Mouse (Mus musculus) adipocyte (in vitro differentiated cells): ENCODE data around the gene Mesd.

Source experiments
- DNase-seq: peaks from one replicate; pipeline ENCODE4 v3.0.0-alpha.2; 2016; ENCODE audit warnings: low spot score

The Mesd gene

GRCm38 (mm10) chr7:83878676-83879448 lies 5.4 kb upstream of the Mesd start:
- peak; percentile 70 for DNase-seq

DNA sequence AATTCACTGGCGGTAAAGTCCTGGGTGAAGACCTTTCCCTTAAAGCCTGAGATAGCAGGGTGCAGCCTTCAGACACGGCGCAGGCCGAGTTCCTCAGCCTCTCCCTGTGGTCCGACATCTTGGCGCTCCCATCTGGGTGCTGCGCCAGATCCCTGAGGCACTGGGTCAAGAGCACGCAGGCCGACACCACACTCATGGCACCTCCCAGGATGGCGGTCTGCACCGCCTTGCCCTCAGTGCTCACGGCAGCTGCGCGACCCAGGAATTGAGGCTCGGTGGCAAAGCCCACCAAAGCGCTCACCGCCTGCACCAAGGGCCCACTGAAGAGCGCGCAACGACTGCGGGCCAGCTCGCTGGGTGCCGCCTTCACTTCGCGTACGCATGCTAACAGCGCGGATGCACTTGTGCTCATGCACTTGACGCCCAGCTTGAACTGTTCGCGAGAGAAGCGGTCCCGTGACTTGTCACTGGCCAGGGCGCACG lies 2.1 kb upstream of the Mesd start:
- DNase-seq = no peak

DNA sequence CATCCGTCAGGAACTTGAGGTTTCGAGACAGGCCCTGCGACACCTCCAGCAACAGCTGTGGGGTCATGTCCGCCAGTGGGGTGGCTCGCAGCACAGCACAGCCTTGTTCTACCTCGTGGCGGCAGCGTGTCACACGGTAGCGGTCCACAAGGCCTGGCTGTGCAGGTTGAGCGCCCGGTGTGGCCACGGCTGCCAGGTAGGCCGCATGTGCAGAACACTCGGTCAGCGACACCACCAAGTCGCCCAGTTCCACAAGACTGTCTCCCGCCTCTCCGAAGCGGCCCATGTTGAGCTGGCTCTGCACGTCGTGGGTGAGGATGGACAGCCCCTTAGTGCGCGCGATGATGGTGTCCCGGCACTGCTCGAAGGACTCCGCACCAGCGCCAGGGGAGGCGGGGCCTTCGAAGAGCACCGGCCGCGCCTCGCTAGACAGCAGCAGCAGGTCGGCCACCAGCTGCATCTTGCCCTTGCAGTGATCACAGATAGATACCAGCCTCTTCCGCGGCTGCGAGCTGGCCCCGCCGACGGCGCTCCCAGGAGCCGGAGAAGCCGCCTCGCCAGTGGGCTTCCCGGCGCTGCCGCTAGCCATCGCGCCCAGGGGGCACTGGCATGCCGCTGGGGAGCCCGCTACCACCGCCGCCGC lies 1.5 kb upstream of the Mesd start:
- DNase-seq = peak; percentile 48

- peak; percentile 64 for DNase-seq
Measured at GRCm38 (mm10) chr7:83883276-83884020, 818 bp upstream of the Mesd start.

- no peak for DNase-seq
Measured at GRCm38 (mm10) chr7:83884921-83885532, 761 bp downstream of the Mesd start.

DNA sequence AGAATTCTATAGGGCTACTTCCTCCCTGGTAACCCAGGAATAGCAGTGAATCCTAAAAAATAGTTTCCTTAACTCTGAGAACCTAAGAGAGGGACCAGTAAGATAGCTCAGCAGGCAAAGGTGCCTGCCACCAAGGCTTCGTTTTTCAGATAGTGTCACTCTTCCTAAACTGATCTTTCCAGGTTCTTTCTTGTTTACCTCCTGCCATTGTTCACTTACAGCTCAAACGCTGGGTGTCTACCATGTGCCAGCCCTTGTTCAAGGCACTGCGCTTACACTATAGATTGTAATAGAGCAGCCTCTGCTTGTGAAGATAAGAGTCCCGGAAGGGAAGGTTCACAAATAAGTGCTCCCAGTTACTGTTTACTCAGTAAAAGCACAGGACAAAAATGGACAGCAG lies 1.6 kb downstream of the Mesd start:
- DNase-seq = no peak

DNA sequence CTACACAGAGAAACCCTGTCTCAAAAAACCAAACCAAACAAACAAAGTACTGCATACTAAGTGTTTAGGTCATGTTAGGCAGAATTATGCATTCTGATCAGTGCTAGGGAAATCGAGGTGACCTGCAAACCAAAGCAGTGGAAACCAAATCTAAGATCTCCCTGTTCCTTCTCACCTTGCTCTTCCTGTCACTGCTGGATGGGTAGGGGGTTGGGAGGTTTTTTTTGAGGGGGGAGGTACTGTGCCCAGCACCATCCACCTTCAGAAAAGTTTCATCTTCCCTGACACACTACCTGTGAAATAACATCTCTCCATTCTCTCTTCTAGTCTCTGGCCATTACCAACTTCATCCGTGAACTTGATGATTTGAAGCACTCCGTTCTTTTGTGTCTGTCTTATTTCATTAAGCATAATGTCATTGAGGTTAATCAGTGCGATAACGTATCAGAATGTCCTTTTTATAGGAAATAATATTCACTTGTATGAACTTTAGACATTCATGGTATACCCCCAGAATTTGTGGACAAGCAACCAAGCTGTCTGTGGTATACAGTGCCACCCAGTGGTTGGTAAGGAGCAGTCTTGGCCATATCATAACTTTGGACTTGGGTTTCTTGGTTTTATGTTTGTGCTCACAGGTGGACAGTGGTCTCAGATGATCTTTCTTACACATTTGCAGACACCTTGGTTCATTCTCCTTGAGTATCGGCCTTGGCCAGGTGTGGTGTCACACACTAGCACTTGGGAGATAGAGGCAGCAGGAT lies 2.3 kb downstream of the Mesd start:
- DNase-seq = peak; percentile 35

DNA sequence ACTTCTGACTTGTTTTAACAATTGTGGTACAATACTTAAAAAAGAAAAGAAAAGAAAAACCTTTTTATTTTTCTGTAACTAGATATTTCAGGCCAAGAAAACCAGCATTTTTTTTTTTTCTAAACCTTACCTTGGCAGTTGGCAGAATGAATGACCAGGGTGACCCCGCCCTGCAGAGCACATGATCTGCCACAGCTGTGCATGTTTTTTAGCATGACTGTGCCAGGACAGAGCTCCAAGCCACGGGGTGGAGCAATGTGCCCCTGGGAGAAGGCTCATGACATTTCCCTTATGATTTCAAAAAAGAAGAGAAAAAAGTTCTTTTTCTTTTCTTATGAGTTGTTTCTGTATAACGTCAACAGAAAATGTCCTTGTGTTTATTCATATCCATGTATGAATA lies 5.1 kb downstream of the Mesd start:
- peak; percentile 89 for DNase-seq

DNA sequence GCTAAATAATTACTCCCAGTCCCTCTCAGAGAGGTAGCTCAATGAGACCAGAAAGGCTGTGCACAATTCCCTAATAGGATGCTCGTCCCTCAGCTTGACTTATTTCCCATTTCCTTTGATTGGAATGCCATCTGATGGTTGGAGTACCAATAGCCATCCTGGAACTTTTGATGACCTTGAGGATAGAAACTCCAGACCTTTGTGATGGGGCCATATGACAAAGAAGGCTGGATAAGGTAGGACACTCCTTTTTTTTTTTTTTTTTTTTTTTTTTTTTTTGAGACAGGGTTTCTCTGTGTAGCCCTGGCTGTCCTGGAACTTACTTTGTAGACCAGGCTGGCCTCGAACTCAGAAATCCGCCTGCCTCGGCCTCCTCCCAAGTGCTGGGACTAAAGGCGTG lies 5.7 kb downstream of the Mesd start:
- peak; percentile 39 for DNase-seq

- DNase-seq = peak; percentile 99
Measured at GRCm38 (mm10) chr7:83891433-83892332, 7.4 kb downstream of the Mesd start.

DNA sequence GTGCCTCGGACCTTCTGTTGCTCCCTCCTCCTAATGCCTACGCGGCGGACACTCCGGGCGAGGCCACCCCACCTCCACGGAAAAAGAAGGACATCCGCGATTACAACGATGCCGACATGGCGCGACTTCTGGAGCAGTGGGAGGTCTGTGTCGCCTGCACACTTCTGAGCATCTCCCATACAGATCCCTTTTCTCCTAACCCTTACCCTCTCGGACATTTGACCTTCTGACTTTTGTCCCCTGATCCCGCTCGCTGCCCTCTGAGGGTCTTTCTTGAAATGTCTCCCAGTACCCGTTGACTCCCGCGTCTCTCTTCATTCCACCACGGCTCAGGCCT lies 8.0 kb downstream of the Mesd start:
- no peak for DNase-seq

DNA sequence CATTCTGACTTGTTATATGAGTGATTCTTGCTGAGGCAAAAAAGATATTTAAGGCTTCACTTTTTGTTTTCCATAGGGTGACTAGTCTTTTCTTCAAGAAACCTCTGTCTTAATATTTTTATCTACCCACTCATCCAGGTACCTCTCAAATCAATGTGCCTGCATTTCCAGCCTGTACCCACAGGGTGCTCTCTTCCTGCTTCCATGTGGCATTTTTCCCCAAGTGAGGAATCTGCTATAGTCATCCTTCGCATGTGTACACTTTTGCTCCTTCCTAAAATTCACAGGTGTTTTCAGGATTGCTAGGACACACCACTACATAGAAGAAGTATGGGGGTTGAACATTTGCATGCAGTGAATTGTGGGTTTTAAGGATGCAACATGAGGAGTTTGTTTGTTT lies 10.1 kb downstream of the Mesd start:
- no peak for DNase-seq

DNA sequence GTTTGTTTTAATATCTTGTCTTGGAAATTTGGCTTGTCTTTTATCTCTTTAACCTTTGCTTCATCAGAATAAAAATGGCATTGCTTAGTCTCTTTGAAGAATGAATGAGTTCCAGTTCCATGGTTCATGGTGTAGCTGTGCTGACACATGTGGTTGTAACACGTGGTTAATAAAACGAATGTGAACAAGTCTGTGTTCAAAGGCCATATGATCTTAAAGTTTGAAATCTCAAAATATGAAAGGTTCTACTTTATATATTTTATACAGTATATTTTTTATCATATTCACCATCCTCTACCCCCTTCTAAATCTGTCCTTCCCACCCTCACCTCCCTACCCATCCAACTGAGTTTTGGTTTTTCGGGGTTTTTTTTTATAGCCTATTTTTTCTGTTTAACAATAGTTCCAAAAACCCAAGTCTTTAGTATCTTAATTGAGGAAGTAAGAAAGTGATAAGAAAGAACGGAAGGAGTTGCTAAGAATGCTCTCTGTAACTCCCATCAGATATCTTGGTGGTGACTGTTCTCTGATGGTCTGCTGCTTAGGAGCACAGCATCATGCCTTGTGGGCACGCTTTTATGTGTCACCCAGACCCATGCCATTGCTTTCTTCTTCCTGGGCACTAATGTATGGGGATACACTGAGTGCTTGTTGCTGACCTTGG lies 11.9 kb downstream of the Mesd start:
- no peak for DNase-seq

DNA sequence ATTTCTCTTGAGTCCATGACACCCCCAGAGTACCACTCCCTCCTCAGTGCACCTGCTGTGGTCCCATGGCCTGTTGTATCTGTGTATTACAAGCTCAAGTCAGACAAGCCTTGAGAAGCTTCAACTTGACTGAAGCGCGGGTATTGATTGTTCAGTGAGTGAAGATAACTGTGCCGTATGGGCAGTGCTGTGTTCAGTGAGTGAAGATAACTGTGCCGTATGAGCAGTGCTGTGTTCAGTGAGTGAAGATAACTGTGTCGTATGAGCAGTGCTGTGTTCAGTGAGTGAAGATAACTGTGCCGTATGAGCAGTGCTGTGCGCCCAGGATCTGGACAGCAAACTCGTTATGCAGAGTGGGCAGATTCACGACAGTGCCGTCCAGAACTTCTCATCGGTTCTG lies 14.0 kb downstream of the Mesd start:
- DNase-seq = no peak

- no peak for DNase-seq
Measured at GRCm38 (mm10) chr7:83900519-83900918, 16.3 kb downstream of the Mesd start.

DNA sequence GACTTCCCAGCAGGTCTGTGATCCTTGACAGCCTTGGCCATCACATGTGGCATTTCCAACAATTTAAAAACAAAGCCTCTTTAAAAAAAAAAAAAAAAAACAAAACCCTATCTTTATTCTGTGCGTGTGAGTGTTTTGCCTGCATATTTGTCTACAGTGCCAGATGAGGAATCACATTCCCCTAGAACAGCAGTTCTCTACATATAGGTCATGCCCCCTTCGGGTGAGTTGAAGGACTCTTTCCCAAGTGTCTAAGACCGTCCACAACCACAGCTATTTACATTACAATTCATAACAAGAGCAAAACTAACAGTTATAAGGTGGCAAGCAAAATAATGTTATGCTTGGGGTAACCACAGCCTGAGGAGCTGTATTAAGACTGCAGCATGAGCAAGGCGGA lies 17.2 kb downstream of the Mesd start:
- no peak for DNase-seq

- DNase-seq = no peak
Measured at GRCm38 (mm10) chr7:83902296-83903145, 18.3 kb downstream of the Mesd start.

GRCm38 (mm10) chr7:83904831-83905230 lies 20.6 kb downstream of the Mesd start:
- DNase-seq = no peak

- no peak for DNase-seq
Measured at GRCm38 (mm10) chr7:83911909-83912308, 27.6 kb downstream of the Mesd start.
